Mouse (Mus musculus) R1 (cell line): ENCODE measurements around the gene 2810459M11Rik.
"Not testable (repeated sequence)": the region's sequence is repeated elsewhere in the genome, so short reads cannot be mapped to it uniquely, and the experiment has no call there.

ENCODE experiments used
- DNase-seq: peaks from one replicate; pipeline ENCODE4 v3.0.0-alpha.2; 2018; ENCODE audit warnings: low read depth, low spot score

2810459M11Rik gene

GRCm38 (mm10) chr1:86045848-86046805 lies at the start of gene 2810459M11Rik:
2810459M11Rik (plus strand) TSS chr1:86045863.
- peak; percentile 27 for DNase-seq

GRCm38 (mm10) chr1:85997221-85997620 lies 48.4 kb upstream of the 2810459M11Rik start:
- no peak for DNase-seq

- DNase-seq, result no peak
Observed at GRCm38 (mm10) chr1:85998012-85998411, 47.7 kb upstream of the 2810459M11Rik start.

- no peak for DNase-seq
Observed at GRCm38 (mm10) chr1:85999853-86000570, 45.7 kb upstream of the 2810459M11Rik start.

- no peak for DNase-seq
Observed at GRCm38 (mm10) chr1:86005540-86005939, 40.1 kb upstream of the 2810459M11Rik start.

- DNase-seq, result no peak
Observed at GRCm38 (mm10) chr1:86006040-86006439, 39.6 kb upstream of the 2810459M11Rik start.

GRCm38 (mm10) chr1:86007778-86008177 lies 37.9 kb upstream of the 2810459M11Rik start:
- peak; percentile 92 for DNase-seq

GRCm38 (mm10) chr1:86015758-86016157 lies 29.9 kb upstream of the 2810459M11Rik start:
- not testable (repeated sequence) for DNase-seq

GRCm38 (mm10) chr1:86016516-86016915 lies 29.1 kb upstream of the 2810459M11Rik start, which contains the start of gene Spata3:
Spata3 (plus strand) TSS chr1:86016816.
- no peak for DNase-seq

- DNase-seq, result peak; percentile 76
Observed at GRCm38 (mm10) chr1:86018235-86019055, 27.2 kb upstream of the 2810459M11Rik start.

- peak; percentile 79 for DNase-seq
Observed at GRCm38 (mm10) chr1:86021365-86021989, 24.2 kb upstream of the 2810459M11Rik start.

- peak; percentile 71 for DNase-seq
Observed at GRCm38 (mm10) chr1:86032273-86032987, 13.2 kb upstream of the 2810459M11Rik start.

- no peak for DNase-seq
Observed at GRCm38 (mm10) chr1:86038191-86038951, 7.3 kb upstream of the 2810459M11Rik start.

GRCm38 (mm10) chr1:86040131-86040530 lies 5.5 kb upstream of the 2810459M11Rik start:
- DNase-seq, result no peak

GRCm38 (mm10) chr1:86040817-86041216 lies 4.8 kb upstream of the 2810459M11Rik start:
- DNase-seq, result no peak

GRCm38 (mm10) chr1:86045056-86045455 lies 607 bp upstream of the 2810459M11Rik start:
- no peak for DNase-seq

- DNase-seq, result peak; percentile 36
Observed at GRCm38 (mm10) chr1:86046833-86047563, 1.3 kb downstream of the 2810459M11Rik start.

- no peak for DNase-seq
Observed at GRCm38 (mm10) chr1:86048231-86048630, 2.6 kb downstream of the 2810459M11Rik start.

GRCm38 (mm10) chr1:86048744-86049143 lies 3.1 kb downstream of the 2810459M11Rik start:
- no peak for DNase-seq
